Mouse (Mus musculus): Measurements from ENCODE around the gene Tigd3.

GRCm38 (mm10) chr19:5849843-5850527, 44.0 kb downstream of the Tigd3 start:
- TF ChIP-seq POLR2A (IDR thresholded peaks at IDR 0.05; ENCODE audit: borderline replicate concordance, extremely low read depth, low read depth, low read length): peak; percentile 49; the same call in 1 of the 2 replicates
- TF ChIP-seq CTCF (IDR thresholded peaks at IDR 0.05; ENCODE audit: insufficient read depth, low read length): peak; percentile 88

All from lung, adult 2 months (tissue).